Mouse (Mus musculus) E14TG2a.4 (cell line): ENCODE results near the gene Syt9.

Source experiments
- CTCF ChIP-seq: conservative IDR thresholded peaks from 2 replicates; pipeline ENCODE4 v1.5.1; 2014; ENCODE audit warnings: low read length
- NANOG ChIP-seq: IDR thresholded peaks from 2 replicates; pipeline ENCODE4 v1.6.1; 2014; ENCODE audit warnings: borderline replicate concordance, low read length, mixed read lengths
- POU5F1 ChIP-seq: IDR thresholded peaks from 2 replicates; pipeline ENCODE4 v1.6.1; 2014; ENCODE audit warnings: low read length, borderline replicate concordance

GRCm38 (mm10) chr7:107597956-107598355 is 227.4 kb downstream of the Syt9 start:
- no peak for TF ChIP-seq CTCF
- no peak for TF ChIP-seq POU5F1
- no peak for TF ChIP-seq NANOG
